Mouse (Mus musculus) thymus, adult 2 months (tissue): ENCODE measurements at regions not wholly inside any gene's neighbourhood (a gene's known extent, or its start where the extent isn't known, plus 50 kb on each side); places are given as distances from the start of the nearest gene placed in this dataset.
A peak's percentile ranks its signal among the peaks of the same experiment; 100 is the strongest.

Experiments used
- DNase-seq: peaks from one replicate; pipeline ENCODE4 v3.0.0; 2021
- H3K27ac ChIP-seq: fragments of 200-500 bp; 2 replicates; pipeline ENCODE4 v1.5.1; 2012; ENCODE audit warnings: low read length, control low read depth; ENCODE audit not compliant: control insufficient read depth, insufficient read depth
- H3K27me3 ChIP-seq: fragments of 200-500 bp; 2 replicates; pipeline ENCODE4 v1.6.1; 2012; ENCODE audit warnings: mild to moderate bottlenecking, low read length, moderate library complexity, mixed read lengths; ENCODE audit not compliant: control insufficient read depth, insufficient read depth
- H3K36me3 ChIP-seq: fragments of 200-500 bp; 2 replicates; pipeline ENCODE4 v1.6.1; 2012; ENCODE audit warnings: mild to moderate bottlenecking, low read length, moderate library complexity; ENCODE audit not compliant: control insufficient read depth, insufficient read depth
- H3K4me1 ChIP-seq: fragments of 200-500 bp; replicated peaks from 2 replicates; pipeline ENCODE4 v1.6.1; 2012; ENCODE audit warnings: low read length; ENCODE audit not compliant: control insufficient read depth, insufficient read depth
- H3K4me3 ChIP-seq: fragments of 200-500 bp; 2 replicates; pipeline ENCODE4 v1.5.1; 2012; ENCODE audit warnings: mild to moderate bottlenecking, low read length, control low read depth, moderate library complexity; ENCODE audit not compliant: control insufficient read depth, insufficient read depth
- CTCF ChIP-seq: fragments of 200-500 bp; IDR thresholded peaks from 2 replicates; pipeline ENCODE4 v1.5.1; 2012; ENCODE audit warnings: mild to moderate bottlenecking, control low read depth, low read length, moderate library complexity, borderline replicate concordance; ENCODE audit not compliant: control insufficient read depth, poor library complexity, insufficient read depth; ENCODE audit errors: extremely low read depth
- POLR2A ChIP-seq: fragments of 200-500 bp; IDR thresholded peaks from 2 replicates; pipeline ENCODE4 v1.6.1; 2012; ENCODE audit warnings: mild to moderate bottlenecking, low read length, control low read depth, moderate library complexity; ENCODE audit not compliant: control insufficient read depth, poor library complexity, insufficient read depth; ENCODE audit errors: extremely low read depth
- WGBS: fragments of 180-500 bp; shearing (Covaris S2); methylation state at CpG from one replicate; pipeline ENCODE4 v1.1.7; 2018; 5-methylcytosine and 5-hydroxymethylcytosine counted together

GRCm38 (mm10) chr16:78208321-78208720 is 93.0 kb upstream of the Cxadr start:
- H3K27me3 ChIP-seq, result no peaks in the 10 kb centered on the region
- no peaks in the 10 kb centered on the region for H3K4me1 ChIP-seq
- 91% methylated on average over 5 of the region's 5 CpGs for WGBS
- H3K4me3 ChIP-seq, result no peak overlapping the region
- no peaks in the 10 kb centered on the region for H3K36me3 ChIP-seq
- TF ChIP-seq POLR2A (no peak), CTCF (no peak)
- DNase-seq, result no peak
- no peak overlapping the region for H3K27ac ChIP-seq

GRCm38 (mm10) chr16:78204332-78204731 is 97.0 kb upstream of the Cxadr start:
- H3K27ac ChIP-seq, result no peak overlapping the region
- 92% methylated on average over 9 of the region's 9 CpGs for WGBS
- 0 out of 2 replicates have a peak, but pooled peaks cover 2% of the 10 kb centered on the region for H3K4me1 ChIP-seq
- no peaks in the 10 kb centered on the region for H3K27me3 ChIP-seq
- no peak overlapping the region for H3K4me3 ChIP-seq
- H3K36me3 ChIP-seq, result no peaks in the 10 kb centered on the region
- TF ChIP-seq CTCF (no peak), POLR2A (no peak)
- no peak for DNase-seq

- H3K36me3 ChIP-seq, result no peaks in the 10 kb centered on the region
- DNase-seq, result no peak
- 16% methylated on average over 12 of the region's 12 CpGs for WGBS
- no peak overlapping the region for H3K4me3 ChIP-seq
- H3K27ac ChIP-seq, result no peak overlapping the region
- TF ChIP-seq CTCF (no peak), POLR2A (no peak)
- H3K4me1 ChIP-seq, result peaks cover 2% of the 10 kb centered on the region; the same call in 1 of the 2 replicates
- no peaks in the 10 kb centered on the region for H3K27me3 ChIP-seq
These were observed 101.1 kb upstream of the Cxadr start for GRCm38 (mm10) chr16:78200044-78200830.

- peaks cover 2% of the 10 kb centered on the region; the same call in 1 of the 2 replicates for H3K4me1 ChIP-seq
- no peak overlapping the region for H3K27ac ChIP-seq
- TF ChIP-seq CTCF (no peak), POLR2A (no peak)
- H3K27me3 ChIP-seq, result no peaks in the 10 kb centered on the region
- no peak for DNase-seq
- WGBS, result 10% methylated on average over 10 of the region's 10 CpGs
- H3K36me3 ChIP-seq, result no peaks in the 10 kb centered on the region
- no peak overlapping the region for H3K4me3 ChIP-seq
These were observed 102.0 kb upstream of the Cxadr start for GRCm38 (mm10) chr16:78199252-78199651.

GRCm38 (mm10) chr16:78198642-78199121 is 102.6 kb upstream of the Cxadr start:
- WGBS, result under 1% methylated on average over 16 of the region's 16 CpGs

GRCm38 (mm10) chr16:78197252-78197896 is 103.9 kb upstream of the Cxadr start:
- WGBS, result 12% methylated on average over 10 of the region's 10 CpGs
- DNase-seq, result peak; percentile 80

More at GRCm38 (mm10) chr16:78198642-78199121, 102.6 kb upstream of the Cxadr start:
- DNase-seq, result peak; percentile 87
- TF ChIP-seq CTCF (peak; percentile 69; the same call in 1 of the 2 replicates), POLR2A (no peak)
- no peak overlapping the region for H3K27ac ChIP-seq
- H3K4me1 ChIP-seq, result peaks cover 2% of the 10 kb centered on the region; the same call in 1 of the 2 replicates
- no peaks in the 10 kb centered on the region for H3K27me3 ChIP-seq
- no peak overlapping the region for H3K4me3 ChIP-seq
- no peaks in the 10 kb centered on the region for H3K36me3 ChIP-seq

More at GRCm38 (mm10) chr16:78197252-78197896, 103.9 kb upstream of the Cxadr start:
- no peak overlapping the region for H3K27ac ChIP-seq
- H3K4me1 ChIP-seq, result peaks cover 2% of the 10 kb centered on the region; the same call in 1 of the 2 replicates
- H3K27me3 ChIP-seq, result no peaks in the 10 kb centered on the region
- no peaks in the 10 kb centered on the region for H3K36me3 ChIP-seq
- TF ChIP-seq POLR2A (no peak), CTCF (no peak)
- H3K4me3 ChIP-seq, result no peak overlapping the region
